In the genomic region with DNA sequence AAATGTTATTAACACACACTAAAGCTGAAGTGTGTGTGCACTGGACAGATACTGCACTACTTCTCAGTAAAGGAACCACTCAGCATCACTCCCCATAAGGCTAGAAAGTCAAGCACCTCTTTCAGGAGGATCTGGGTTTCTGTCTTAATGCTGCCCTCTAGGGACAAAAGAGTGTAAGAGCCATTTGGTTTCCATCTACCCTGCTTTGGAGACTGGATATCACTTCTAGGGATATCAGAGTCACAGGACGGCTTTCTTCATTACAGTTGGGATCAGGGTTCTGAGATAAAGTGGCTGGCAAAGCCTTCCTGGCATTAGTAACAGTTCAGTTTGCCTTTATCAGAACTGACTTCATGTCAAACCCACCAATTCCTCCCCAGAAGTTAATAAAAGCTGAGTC, we compare ENCODE assay signal across 8 mouse cellular contexts.
DNase-seq lines count a peak whose midpoint lies in the region; ATAC-seq and TF ChIP-seq lines count a peak whose summit lies in the region.

No protein-coding gene starts in this region.

- TF ChIP-seq CTCF in thymus, adult 2 months (IDR thresholded peaks at IDR 0.05; ENCODE audit: borderline replicate concordance, control insufficient read depth, extremely low read depth, insufficient read depth, low read length, poor library complexity) = no peak

- H3K9ac ChIP-seq in hindbrain, embryonic 11.5 days (ENCODE audit: low read depth, low read length) = no peak overlapping the region
- no peak overlapping the region for H3K9ac ChIP-seq in liver, embryonic 15.5 days

- no peak for ATAC-seq in hindbrain, embryonic 11.5 days (ENCODE audit: low FRiP score)
- ATAC-seq in liver, embryonic 15.5 days (ENCODE audit: insufficient read depth) = peak; percentile 51

- no peaks in the 10 kb centered on the region for H3K27me3 ChIP-seq in hindbrain, embryonic 11.5 days (ENCODE audit: control insufficient read depth, insufficient read depth, low read length)
- H3K27me3 ChIP-seq in hindbrain, embryonic 10.5 days (ENCODE audit: insufficient read depth, poor library complexity, severe bottlenecking) = no peaks in the 10 kb centered on the region
- H3K27me3 ChIP-seq in thymus, adult 2 months (ENCODE audit: control insufficient read depth, insufficient read depth, low read length) = no peaks in the 10 kb centered on the region
- H3K27me3 ChIP-seq in liver, embryonic 15.5 days = no peaks in the 10 kb centered on the region

- H3K4me2 ChIP-seq in hindbrain, embryonic 11.5 days (replicated peaks; ENCODE audit: low read depth, low read length) = no peak overlapping the region
- H3K4me2 ChIP-seq in liver, embryonic 15.5 days = no peak overlapping the region

- no peak overlapping the region for H3K4me3 ChIP-seq in hindbrain, embryonic 11.5 days (ENCODE audit: low read depth, low read length)
- no peak overlapping the region for H3K4me3 ChIP-seq in hindbrain, embryonic 10.5 days
- no peak overlapping the region for H3K4me3 ChIP-seq in thymus, adult 2 months (ENCODE audit: control insufficient read depth, insufficient read depth, low read length)
- H3K4me3 ChIP-seq in liver, embryonic 15.5 days (replicated peaks) = no peak overlapping the region

- no peaks in the 10 kb centered on the region for H3K4me1 ChIP-seq in hindbrain, embryonic 11.5 days (replicated peaks; ENCODE audit: control insufficient read depth, insufficient read depth, low read length)
- peaks cover 13% of the 10 kb centered on the region for H3K4me1 ChIP-seq in hindbrain, embryonic 10.5 days (replicated peaks)
- H3K4me1 ChIP-seq in thymus, adult 2 months (replicated peaks; ENCODE audit: control insufficient read depth, insufficient read depth, low read length) = no peaks in the 10 kb centered on the region; the same call in 1 of the 2 replicates
- H3K4me1 ChIP-seq in liver, embryonic 15.5 days (replicated peaks) = peaks cover 46% of the 10 kb centered on the region

- no peaks in the 10 kb centered on the region for H3K36me3 ChIP-seq in hindbrain, embryonic 11.5 days (ENCODE audit: control insufficient read depth, insufficient read depth, low read length)
- peaks cover 18% of the 10 kb centered on the region for H3K36me3 ChIP-seq in hindbrain, embryonic 10.5 days
- no peaks in the 10 kb centered on the region for H3K36me3 ChIP-seq in thymus, adult 2 months (ENCODE audit: control insufficient read depth, insufficient read depth, low read length)
- H3K36me3 ChIP-seq in liver, embryonic 15.5 days (replicated peaks) = peaks cover 34% of the 10 kb centered on the region

- DNase-seq in hindbrain, embryonic 11.5 days (ENCODE audit: low spot score) = peak; percentile 67
- DNase-seq in hindbrain, embryonic 10.5 days (ENCODE audit: low spot score) = no peak
- peak; percentile 22 for DNase-seq in thymus, adult 2 months
- DNase-seq in thymus, adult 18-20 months = no peak
- DNase-seq in cerebellum, postnatal 14 days = peak; percentile 27 to 59
- no peak for DNase-seq in urinary bladder, adult 2 months (ENCODE audit: low spot score)
- no peak for DNase-seq in urinary bladder, postnatal 36 days (ENCODE audit: low spot score in 2 of 2)

- WGBS in hindbrain, embryonic 11.5 days = 33% methylated on average over 1 of the region's 1 CpGs
- 22% methylated on average over 1 of the region's 1 CpGs for WGBS in hindbrain, embryonic 10.5 days
- 55% methylated on average over 1 of the region's 1 CpGs for WGBS in thymus, adult 2 months
- WGBS in liver, embryonic 15.5 days (ENCODE audit: insufficient replicate concordance) = 4% methylated on average over 1 of the region's 1 CpGs

- no peak for TF ChIP-seq POLR2A in thymus, adult 2 months (IDR thresholded peaks at IDR 0.05; ENCODE audit: control insufficient read depth, extremely low read depth, insufficient read depth, low read length, poor library complexity)

- no peaks in the 10 kb centered on the region for H3K9me3 ChIP-seq in hindbrain, embryonic 11.5 days (ENCODE audit: control insufficient read depth, low read length)
- H3K9me3 ChIP-seq in hindbrain, embryonic 10.5 days = no peaks in the 10 kb centered on the region
- H3K9me3 ChIP-seq in liver, embryonic 15.5 days (replicated peaks) = no peaks in the 10 kb centered on the region

- H3K27ac ChIP-seq in hindbrain, embryonic 11.5 days (ENCODE audit: low read depth, low read length) = no peak overlapping the region
- no peak overlapping the region for H3K27ac ChIP-seq in hindbrain, embryonic 10.5 days
- H3K27ac ChIP-seq in thymus, adult 2 months (ENCODE audit: control insufficient read depth, insufficient read depth, low read length) = no peak overlapping the region
- H3K27ac ChIP-seq in liver, embryonic 15.5 days (replicated peaks) = peak overlapping the region; percentile 74

Comparison
In these comparisons a context has a peak if more than half of its experiments do, and no peak if none do; other contexts are left out.
1. DNase-seq: peak in hindbrain, embryonic 11.5 days (single experiment), thymus, adult 2 months (single experiment) and cerebellum, postnatal 14 days (2 of 2); none in hindbrain, embryonic 10.5 days (single experiment), thymus, adult 18-20 months (0 of 2), urinary bladder, adult 2 months (single experiment) and urinary bladder, postnatal 36 days (0 of 2).